Mouse (Mus musculus) CH12.LX (cell line): ENCODE data around the gene Ssbp3. TPM values are rescaled to one million over a fixed set of nuclear protein-coding genes. Genes with fewer than 3 reads are reported as not detected.
A peak's percentile ranks its signal among the peaks of the same experiment; 100 is the strongest.

Experiments
- DNase-seq: peaks from one replicate; pipeline ENCODE4 v3.0.0-alpha.2; 2013; ENCODE audit errors: extremely low read depth
- H3K27ac ChIP-seq: 2 replicates; pipeline ENCODE4 v1.5.1; 2012; ENCODE audit warnings: low read depth, mild to moderate bottlenecking, control low read depth, moderate library complexity; ENCODE audit not compliant: insufficient read depth
- H3K27me3 ChIP-seq: replicated peaks from 2 replicates; pipeline ENCODE3; 2012; ENCODE audit warnings: inconsistent platforms
- H3K36me3 ChIP-seq, 2 experiments: replicated peaks in 1 of 2; 2 replicates each; pipeline versions ENCODE3 to v1.6.1; 2012; ENCODE audit warnings: inconsistent platforms in 1 of 2, low read length in 1 of 2, mild to moderate bottlenecking in 1 of 2, mixed read lengths in 1 of 2, moderate library complexity in 1 of 2; ENCODE audit not compliant: control insufficient read depth in 1 of 2, insufficient read depth in 1 of 2
- H3K4me1 ChIP-seq, 2 experiments: 2 replicates each; pipeline ENCODE4 v1.6.1; 2012; ENCODE audit warnings: inconsistent platforms in 1 of 2, moderate library complexity in 1 of 2; ENCODE audit not compliant: insufficient read depth in 2 of 2, control insufficient read depth in 1 of 2
- H3K4me2 ChIP-seq: 2 replicates; pipeline ENCODE4 v1.6.1; 2012; ENCODE audit warnings: low read depth, mild to moderate bottlenecking, control low read depth; ENCODE audit not compliant: poor library complexity, insufficient read depth, severe bottlenecking
- H3K4me3 ChIP-seq, 3 experiments: fragments of 150-350 bp in 1 of 3; sonication (generic) in 1 of 3; replicated peaks in 1 of 3; 2 replicates each; pipeline versions ENCODE3 to v1.5.1; 2011 to 2012; ENCODE audit warnings: low read depth in 2 of 3, low read length in 2 of 3, mild to moderate bottlenecking in 2 of 3, moderate library complexity in 2 of 3, control low read depth in 1 of 3, improper control_type of control experiment in 1 of 3, inconsistent platforms in 1 of 3, mixed read lengths in 1 of 3; ENCODE audit not compliant: poor library complexity in 1 of 3
- H3K79me2 ChIP-seq: replicated peaks from 2 replicates; pipeline ENCODE4 v1.6.1; 2012; ENCODE audit warnings: mild to moderate bottlenecking, moderate library complexity; ENCODE audit not compliant: control insufficient read depth, poor library complexity, insufficient read depth, severe bottlenecking; ENCODE audit errors: extremely low read depth
- H3K9ac ChIP-seq: 2 replicates; pipeline ENCODE4 v1.6.1; 2012; ENCODE audit warnings: low read depth, mild to moderate bottlenecking, control low read depth, moderate library complexity; ENCODE audit not compliant: insufficient read depth
- H3K9me3 ChIP-seq: replicated peaks from 2 replicates; pipeline ENCODE3; 2012; ENCODE audit warnings: low read length, inconsistent platforms, mixed read lengths
- CTCF ChIP-seq, 2 experiments: IDR thresholded peaks in 1 of 2; conservative IDR thresholded peaks in 1 of 2; 2 replicates each; pipeline ENCODE4 v1.5.1; 2011 to 2012; ENCODE audit warnings: low read depth in 2 of 2, low read length in 2 of 2, improper control_type of control experiment in 1 of 2, inconsistent platforms in 1 of 2, mild to moderate bottlenecking in 1 of 2, moderate library complexity in 1 of 2
- ETS1 ChIP-seq: conservative IDR thresholded peaks from 2 replicates; pipeline ENCODE4 v1.6.1; 2012; ENCODE audit warnings: low read depth, mild to moderate bottlenecking, inconsistent platforms, low read length, improper control_type of control experiment, moderate library complexity
- GABPA ChIP-seq: IDR thresholded peaks from 2 replicates; pipeline ENCODE4 v1.6.1; 2012; ENCODE audit warnings: low read depth, low read length, improper control_type of control experiment, inconsistent platforms; ENCODE audit not compliant: insufficient replicate concordance
- IRF4 ChIP-seq: IDR thresholded peaks from 2 replicates; pipeline ENCODE4 v1.6.1; 2014; ENCODE audit warnings: low read depth, mild to moderate bottlenecking, inconsistent platforms, low read length, improper control_type of control experiment
- JUN ChIP-seq: IDR thresholded peaks from 2 replicates; pipeline ENCODE4 v1.6.1; 2011; ENCODE audit warnings: low read depth, mild to moderate bottlenecking, low read length, improper control_type of control experiment, moderate library complexity; ENCODE audit not compliant: insufficient read depth
- JUND ChIP-seq: conservative IDR thresholded peaks from 2 replicates; pipeline ENCODE4 v1.6.1; 2011; ENCODE audit warnings: low read depth, low read length, improper control_type of control experiment
- MAX ChIP-seq: IDR thresholded peaks from 2 replicates; pipeline ENCODE4 v1.6.1; 2011; ENCODE audit warnings: low read length, improper control_type of control experiment
- MEF2A ChIP-seq: IDR thresholded peaks from 2 replicates; pipeline ENCODE4 v1.6.1; 2014; ENCODE audit warnings: low read depth, mild to moderate bottlenecking, inconsistent platforms, low read length, improper control_type of control experiment, borderline replicate concordance
- MXI1 ChIP-seq: IDR thresholded peaks from 2 replicates; pipeline ENCODE4 v1.6.1; 2011; ENCODE audit warnings: mild to moderate bottlenecking, low read depth, low read length, improper control_type of control experiment
- TBP ChIP-seq: conservative IDR thresholded peaks from 2 replicates; pipeline ENCODE4 v1.6.1; 2011; ENCODE audit warnings: low read depth, low read length, improper control_type of control experiment
- UBTF ChIP-seq: IDR thresholded peaks from 2 replicates; pipeline ENCODE4 v1.6.1; 2012; ENCODE audit warnings: low read depth, mild to moderate bottlenecking, inconsistent platforms, low read length, improper control_type of control experiment, moderate library complexity
- USF1 ChIP-seq: IDR thresholded peaks from 2 replicates; pipeline ENCODE4 v1.6.1; 2014; ENCODE audit warnings: low read depth, mild to moderate bottlenecking, inconsistent platforms, low read length, improper control_type of control experiment
- ZKSCAN1 ChIP-seq: IDR thresholded peaks from 2 replicates; pipeline ENCODE4 v1.6.1; 2012; ENCODE audit warnings: low read depth, inconsistent platforms, low read length, improper control_type of control experiment, borderline replicate concordance
- ZMIZ1 ChIP-seq: IDR thresholded peaks from 2 replicates; pipeline ENCODE4 v1.6.1; 2012; ENCODE audit warnings: low read depth, mild to moderate bottlenecking, inconsistent platforms, low read length, improper control_type of control experiment
- ZNF384 ChIP-seq: IDR thresholded peaks from 2 replicates; pipeline ENCODE4 v1.6.1; 2012; ENCODE audit warnings: low read depth, low read length, improper control_type of control experiment, inconsistent platforms
- dilution Hi-C: fragments of 300-500 bp; cut with MboI; formaldehyde crosslinking; loops from 2 replicates; pipeline ENCODE4 v1.14.3; 2020; ENCODE audit warnings: low sequenced_read_pairs; ENCODE audit not compliant: extremely low pct_unique_long_range_greater_than_20kb, extremely low pct_ligation_motif_present
- in situ Hi-C: fragments of 300-500 bp; cut with MboI; formaldehyde crosslinking; loops from 3 replicates; pipeline ENCODE4 v1.14.3; 2019; ENCODE audit warnings: low sequenced_read_pairs, low pct_ligation_motif_present, low pct_unique_long_range_greater_than_20kb, mixed read lengths
- polyA plus RNA-seq: library from polyadenylated mRNA; unstranded; fragments of >175 nt; gene quantifications from 2 replicates; pipeline ENCODE4 v1.2.1, GENCODE M21; 2012; ENCODE audit warnings: low read depth; ENCODE audit not compliant: insufficient read length
- total RNA-seq, 2 experiments: library from RNA; depleted of rRNA; stranded (reverse); fragments of 300-350 nt in 1 of 2; fragments of >200 nt in 1 of 2; gene quantifications; 2 replicates each; pipeline ENCODE4 v1.2.3; 2012 to 2014

The Ssbp3 gene
- total and polyA plus RNA-seq, 3 experiments = 32.4 to 129 (median 76.5) TPM

DNA sequence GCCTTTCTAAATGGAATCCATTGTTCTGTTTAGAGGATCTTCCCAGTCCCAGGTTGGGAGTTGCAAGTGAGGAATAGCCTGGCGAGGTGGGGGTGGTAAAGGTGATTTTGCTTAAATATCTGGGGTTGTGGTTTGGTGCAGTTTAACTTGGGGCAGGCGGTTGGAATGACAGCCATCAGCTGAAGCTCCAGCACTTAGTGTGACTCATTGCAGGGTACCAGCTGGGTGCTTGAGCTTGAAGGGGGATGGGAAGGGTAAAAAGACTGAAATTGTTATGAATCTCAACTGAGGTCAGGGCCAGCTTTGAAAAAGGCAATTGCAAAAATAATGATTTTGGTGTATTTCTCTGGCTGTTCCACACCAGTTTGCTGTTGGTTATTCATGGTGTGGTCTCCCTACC lies 50.0 kb downstream of the Ssbp3 start:
- TF ChIP-seq MEF2A (no peak), TBP (no peak), UBTF (no peak), ZKSCAN1 (peak; percentile 44; the same call in 1 of the 2 replicates), IRF4 (no peak), ZMIZ1 (no peak)

DNA sequence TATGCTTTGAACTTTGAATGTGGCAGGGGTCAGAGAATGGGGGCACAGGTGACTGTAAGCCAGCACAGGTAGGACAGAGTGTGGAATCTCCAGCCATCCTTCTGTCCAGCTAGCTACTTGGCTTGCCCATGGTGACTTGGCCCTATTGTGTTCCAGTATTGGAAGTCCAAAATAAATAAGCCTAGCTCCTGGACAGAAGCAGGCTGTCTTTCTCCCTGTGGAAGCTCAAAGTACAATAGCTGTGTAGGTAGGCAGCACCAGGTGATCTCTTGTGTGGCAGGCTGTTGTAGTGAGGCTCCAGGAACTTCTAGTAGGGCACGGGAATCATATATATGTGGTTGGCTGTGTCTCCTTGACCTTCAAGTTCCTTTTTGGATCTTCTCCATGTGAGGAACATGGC lies 50.8 kb downstream of the Ssbp3 start:
- Histone ChIP-seq H3K9ac (no peak overlapping the region), H3K9me3 (no peaks in the 10 kb centered on the region)
- in situ Hi-C loops = loop anchor here (10.0 kb wide), 1 partner anchor 127 kb away; no protein-coding TSS in a partner anchor

More for the DNA sequence above, 50.0 kb downstream of the Ssbp3 start:
- H3K9me3 ChIP-seq = no peaks in the 10 kb centered on the region
- H3K27me3 ChIP-seq = no peaks in the 10 kb centered on the region
- no peak overlapping the region for H3K4me2 ChIP-seq
- DNase-seq = no peak
- no peaks in the 10 kb centered on the region for H3K79me2 ChIP-seq
- in situ Hi-C loops = loop anchor here (10.0 kb wide), 1 partner anchor 126 kb away; no protein-coding TSS in a partner anchor
- H3K27ac ChIP-seq = no peak overlapping the region
- H3K9ac ChIP-seq = no peak overlapping the region
- peaks cover 18 to 83% of the 10 kb centered on the region in 2 experiments for H3K4me1 ChIP-seq
- no peak overlapping the region for H3K4me3 ChIP-seq
- dilution Hi-C loops = no loop called here
- H3K36me3 ChIP-seq = peaks cover 12 to 85% of the 10 kb centered on the region in 2 experiments

DNA sequence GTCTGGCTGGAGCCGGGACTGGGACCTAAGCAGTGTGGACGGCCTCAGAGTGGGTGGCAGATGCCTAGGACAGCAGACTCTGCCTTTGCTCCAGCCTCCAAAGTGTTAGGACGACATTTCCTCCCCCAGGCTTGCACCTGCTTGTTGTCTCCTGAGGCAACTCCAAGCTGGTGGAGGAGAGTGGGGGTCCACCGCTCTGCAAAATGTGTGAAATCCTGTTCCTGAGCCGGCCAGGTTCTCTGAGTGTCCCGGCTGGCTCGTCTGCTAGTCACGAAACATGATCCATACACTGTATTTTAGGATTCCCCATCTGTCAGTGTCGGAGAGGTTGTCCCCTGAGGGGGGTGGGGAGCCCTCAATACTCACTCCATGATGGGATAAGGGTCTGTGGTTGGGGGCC lies 53.9 kb downstream of the Ssbp3 start:
- Histone ChIP-seq H3K27ac (no peak overlapping the region), H3K36me3 (peaks cover 10 to 65% of the 10 kb centered on the region in 2 experiments), H3K9me3 (no peaks in the 10 kb centered on the region), H3K4me2 (no peak overlapping the region)
- dilution Hi-C loops (no loop called here), in situ Hi-C loops (loop anchor here (10.0 kb wide), 1 partner anchor 130 kb away; no protein-coding TSS in a partner anchor)
- DNase-seq = no peak
- TF ChIP-seq MXI1 (no peak), ZNF384 (no peak)
- TF ChIP-seq, all 38 proteins: peak for 0
- Histone ChIP-seq H3K4me1 (peaks cover 14 to 85% of the 10 kb centered on the region in 2 experiments), H3K4me3 (no peak overlapping the region), H3K27me3 (no peaks in the 10 kb centered on the region), H3K79me2 (no peaks in the 10 kb centered on the region), H3K9ac (no peak overlapping the region)

More for the DNA sequence above, 50.8 kb downstream of the Ssbp3 start:
- H3K4me2 ChIP-seq = no peak overlapping the region
- H3K27ac ChIP-seq = no peak overlapping the region
- no peak overlapping the region for H3K4me3 ChIP-seq
- H3K79me2 ChIP-seq = no peaks in the 10 kb centered on the region
- no peaks in the 10 kb centered on the region for H3K27me3 ChIP-seq
- dilution Hi-C loops = no loop called here
- no peak for TF ChIP-seq JUN
- TF ChIP-seq CTCF (conservative IDR thresholded peaks at IDR 0.05 in 1 of 2, IDR thresholded peaks at IDR 0.05 in 1 of 2; ENCODE audit: low read depth in 2 of 2, low read length in 2 of 2) = no peak
- no peak for TF ChIP-seq ETS1
- TF ChIP-seq IRF4 = no peak
- TF ChIP-seq USF1 = no peak
- TF ChIP-seq TBP = no peak
- no peak for TF ChIP-seq ZKSCAN1
- TF ChIP-seq MAX = no peak
- TF ChIP-seq GABPA = no peak
- TF ChIP-seq JUND = no peak
- no peak for TF ChIP-seq MXI1
- H3K4me1 ChIP-seq = peaks cover 14 to 83% of the 10 kb centered on the region in 2 experiments
- peaks cover 10 to 85% of the 10 kb centered on the region in 2 experiments for H3K36me3 ChIP-seq
- DNase-seq = no peak
